Mouse (Mus musculus): ENCODE results near the gene Sirpa.

- TF ChIP-seq POLR2A (IDR thresholded peaks at IDR 0.05; ENCODE audit: low read depth, low read length) (no peak), CTCF (conservative IDR thresholded peaks at IDR 0.05; ENCODE audit: insufficient read depth, insufficient read length, low read depth, low read length) (no peak)
Measured at GRCm38 (mm10) chr2:129622918-129623317, 30.3 kb downstream of the Sirpa start.
